Mouse (Mus musculus): Measurements from ENCODE around the gene Entpd1. TPM values are rescaled to one million over a fixed set of nuclear protein-coding genes. Genes with fewer than 3 reads are reported as not detected.

The Entpd1 gene
- polyA plus RNA-seq (2015; fragmentation: Nextera tagmentation; extraction: Ambion mirVana) = 8.3 and 9.8 TPM in 2 replicates

DNA sequence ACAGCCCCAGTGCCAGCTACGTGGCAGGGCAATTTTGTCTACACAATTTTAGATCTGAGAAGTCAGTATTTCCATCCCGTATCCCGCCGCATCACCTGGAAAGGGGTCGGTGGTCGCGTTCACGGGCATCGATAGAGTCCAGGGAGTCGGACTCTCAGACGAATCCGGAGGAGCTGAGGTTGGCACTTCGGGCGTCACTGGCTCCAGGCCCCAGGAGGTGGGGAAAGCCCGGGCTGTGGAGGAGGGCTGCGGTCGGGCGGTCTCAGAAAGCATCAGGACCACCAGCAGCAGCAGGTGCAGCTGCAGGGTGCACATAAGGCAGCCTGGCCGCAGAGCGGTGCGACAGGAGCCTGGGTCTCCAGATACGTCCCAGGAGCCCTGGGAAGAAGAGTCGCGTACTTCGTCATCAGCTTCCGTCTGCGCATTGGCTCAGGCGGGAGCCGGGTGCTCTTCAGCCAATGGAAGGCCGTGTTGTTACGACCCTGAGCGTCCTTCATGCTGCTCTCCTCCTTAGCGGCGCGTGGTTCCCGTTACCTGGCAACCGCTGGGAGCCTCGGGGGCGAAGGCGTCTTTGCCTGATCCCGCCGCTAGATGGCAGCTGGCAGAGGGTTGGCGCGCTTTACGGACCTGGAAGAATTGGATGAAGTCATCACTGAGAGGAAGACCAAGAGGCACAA, at the start of gene Entpd1, which contains the start of gene Tctn3:
Gene Entpd1, plus strand, starts transcription at position 537 of the 677 bp plus-strand sequence.
Gene Tctn3, minus strand, starts transcription at position 404 of the 677 bp plus-strand sequence.

DNA sequence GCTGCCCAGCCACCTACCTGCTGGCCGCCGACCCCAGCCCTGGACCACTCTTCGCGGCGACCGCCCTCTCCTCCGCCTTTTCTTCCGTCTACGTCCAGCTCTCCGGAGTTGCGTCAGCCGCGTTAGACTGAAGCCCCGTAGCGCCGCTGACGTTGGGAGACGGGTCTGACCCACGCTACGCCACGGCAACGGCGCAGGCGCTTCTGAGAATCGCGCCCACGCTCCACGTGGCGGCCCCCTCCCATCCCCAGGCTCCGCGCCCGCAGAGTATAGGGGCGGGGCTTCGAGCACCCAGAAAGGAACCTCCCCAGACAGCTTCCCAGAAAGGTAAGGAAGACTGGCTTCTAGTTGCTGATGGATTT, 23.9 kb upstream of the Entpd1 start, which contains the start of gene Aldh18a1:
Gene Aldh18a1, minus strand, starts transcription at position 171 of the 362 bp plus-strand sequence.

DNA sequence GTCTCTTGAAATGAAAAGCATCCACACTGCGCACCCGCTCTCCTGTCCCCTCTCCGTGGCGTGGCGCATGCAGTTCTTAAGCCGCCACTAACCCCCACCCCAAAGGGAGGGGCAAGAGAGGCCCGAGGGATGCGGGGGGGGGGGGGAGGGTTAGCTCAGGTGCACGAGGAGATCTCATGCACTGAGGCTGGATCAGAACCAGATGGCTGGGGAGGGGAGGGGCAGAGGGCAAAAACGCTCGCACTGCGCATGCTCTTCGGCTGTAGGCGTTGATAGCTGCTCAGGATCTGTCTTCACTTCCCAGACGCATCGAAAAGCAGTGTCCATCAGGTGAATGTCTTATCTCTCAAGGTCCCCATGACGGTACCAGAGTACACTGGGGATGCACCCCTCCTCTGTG, 136.4 kb downstream of the Entpd1 start, which contains the start of gene Cc2d2b:
Gene Cc2d2b, plus strand, starts transcription at position 195 of the 400 bp plus-strand sequence.

Other genes starting within 250 kb of the Entpd1 start
- 105 and 116 TPM in 2 replicates for gene Sorbs1, start 98.6 kb upstream of the Entpd1 start, polyA plus RNA-seq (2015; fragmentation: Nextera tagmentation; extraction: Ambion mirVana)
- gene Aldh18a1, start 23.9 kb upstream of the Entpd1 start, polyA plus RNA-seq (2015; fragmentation: Nextera tagmentation; extraction: Ambion mirVana) = 24.4 and 28.0 TPM in 2 replicates
- 14.0 and 14.8 TPM in 2 replicates for gene Tctn3, start 133 bp upstream of the Entpd1 start, polyA plus RNA-seq (2015; fragmentation: Nextera tagmentation; extraction: Ambion mirVana)
- 0.32 and 0.36 TPM in 2 replicates for gene Cc2d2b, start 136.4 kb downstream of the Entpd1 start, polyA plus RNA-seq (2015; fragmentation: Nextera tagmentation; extraction: Ambion mirVana)
- 7.9 and 8.2 TPM in 2 replicates for gene Ccnj, start 218.9 kb downstream of the Entpd1 start, polyA plus RNA-seq (2015; fragmentation: Nextera tagmentation; extraction: Ambion mirVana)

Measured in neural tube, postnatal 0 days (tissue).